Mouse (Mus musculus) spleen, postnatal 10 days (tissue): ENCODE data around the gene Phgdh.

Source experiments
- DNase-seq, 2 experiments: peaks; one replicate each; pipeline ENCODE4 v3.0.0; 2021 to 2022; ENCODE audit warnings: low spot score in 2 of 2

Phgdh gene

GRCm38 (mm10) chr3:98348106-98348505 is 8.3 kb upstream of the Phgdh start:
- peak in 1 of 2 experiments; percentile 30 for DNase-seq

GRCm38 (mm10) chr3:98343235-98343634 is 3.4 kb upstream of the Phgdh start:
- DNase-seq, result no peak

DNA sequence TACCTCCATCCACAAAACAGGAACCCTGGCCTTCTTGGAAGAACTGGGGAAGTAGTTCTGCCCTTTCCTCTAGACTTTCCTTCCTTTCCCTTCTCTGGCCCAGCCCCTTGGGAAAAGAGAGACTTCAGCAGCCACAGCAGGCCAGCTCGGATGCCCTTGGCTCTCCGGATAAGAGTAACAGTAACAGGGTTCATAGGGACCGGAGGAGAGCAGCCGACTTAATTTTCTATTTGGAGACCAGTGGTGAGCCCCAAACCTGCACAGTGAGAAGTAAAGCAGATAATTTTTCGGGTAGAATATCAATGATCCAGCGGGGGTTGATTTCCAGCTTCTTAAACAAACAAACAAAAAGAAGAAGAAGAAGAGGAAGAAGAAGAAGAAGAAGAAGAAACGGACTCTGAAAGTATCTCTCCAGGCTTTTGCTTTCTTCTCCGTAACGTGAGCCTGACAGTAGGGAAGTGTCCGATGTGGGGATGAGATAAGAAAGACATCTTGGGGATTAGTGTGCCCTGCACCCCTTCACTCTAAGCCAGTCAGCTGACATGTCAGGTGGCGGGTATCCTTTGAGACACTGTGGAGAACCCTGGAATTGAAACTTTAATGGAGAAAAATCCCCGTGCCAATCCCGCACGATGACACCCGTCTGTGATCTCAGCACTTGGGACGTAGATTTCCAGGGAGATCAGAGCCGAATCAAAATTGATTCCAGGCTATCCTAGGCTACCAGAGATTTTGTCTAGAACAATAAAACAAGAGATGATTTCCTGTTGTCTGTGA is 1.2 kb upstream of the Phgdh start:
- DNase-seq, result no peak

GRCm38 (mm10) chr3:98339097-98339705 is 589 bp downstream of the Phgdh start:
- peak; percentile 27 to 46 for DNase-seq

GRCm38 (mm10) chr3:98338584-98339041 is 1.2 kb downstream of the Phgdh start:
- peak; percentile 23 to 33 for DNase-seq

- peak in 1 of 2 experiments; percentile 27 for DNase-seq
Observed at GRCm38 (mm10) chr3:98336661-98337654, 2.8 kb downstream of the Phgdh start.

DNA sequence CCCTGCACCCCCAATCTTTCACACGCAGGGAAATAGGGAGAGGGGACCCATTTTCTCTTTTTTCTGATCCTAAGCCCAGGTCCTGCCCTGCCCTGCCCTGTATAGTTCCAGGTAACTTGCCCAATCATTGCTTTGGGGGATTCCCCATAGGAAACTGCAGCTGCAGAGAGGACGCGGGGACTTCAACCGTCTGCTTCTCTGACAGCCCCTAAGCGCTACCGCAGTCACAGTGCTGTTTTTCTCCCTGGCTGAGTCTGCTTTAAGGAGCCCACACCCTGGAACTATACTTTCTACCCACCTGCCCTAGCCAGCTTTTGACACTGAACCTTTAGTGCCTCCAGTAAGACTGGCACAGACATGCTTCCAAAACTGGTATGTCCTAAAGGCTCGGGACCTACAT is 3.9 kb downstream of the Phgdh start:
- DNase-seq, result peak in 1 of 2 experiments; percentile 43

DNA sequence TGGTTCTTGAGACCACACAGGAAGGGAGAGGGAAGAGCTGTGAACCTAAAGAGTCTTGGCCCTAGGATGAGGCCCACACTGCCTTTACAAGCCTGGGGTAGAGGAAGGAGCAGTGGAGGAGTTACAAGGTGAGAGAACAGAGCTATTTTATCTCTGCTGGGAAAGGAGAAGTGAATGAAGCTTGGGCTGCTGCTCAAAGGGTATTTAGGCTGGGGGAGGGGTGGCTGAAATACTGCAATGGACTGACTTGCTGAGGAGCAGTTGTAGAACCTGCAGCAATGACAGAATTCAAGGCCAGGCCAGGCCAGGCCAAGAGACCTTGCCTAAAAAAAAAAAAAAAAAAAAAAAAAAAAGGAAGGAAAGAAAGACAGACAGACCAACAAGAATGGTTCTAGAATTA is 4.5 kb downstream of the Phgdh start:
- DNase-seq, result no peak

GRCm38 (mm10) chr3:98334010-98334409 is 5.8 kb downstream of the Phgdh start:
- no peak for DNase-seq

DNA sequence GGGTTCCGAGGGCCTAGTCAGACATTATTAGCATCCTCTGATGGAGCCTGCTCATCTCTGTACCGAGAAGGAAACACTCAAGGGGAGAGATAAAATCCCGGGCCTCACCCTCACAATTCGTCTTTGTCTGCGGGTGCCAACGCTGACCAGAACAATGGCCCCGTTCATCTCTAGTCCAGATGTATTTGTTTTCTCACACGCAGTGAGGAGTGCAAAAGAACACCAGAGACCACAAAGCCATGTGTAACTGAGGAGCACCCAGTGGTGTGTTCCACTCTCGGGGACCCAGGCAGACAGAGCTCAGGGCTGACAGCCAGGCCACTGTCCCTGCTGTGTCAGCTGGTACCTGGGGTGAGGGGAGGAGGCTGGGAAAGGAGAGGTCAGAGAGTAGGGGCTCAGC is 15.6 kb downstream of the Phgdh start:
- no peak for DNase-seq

- no peak for DNase-seq
Observed at GRCm38 (mm10) chr3:98322209-98322608, 17.6 kb downstream of the Phgdh start.

DNA sequence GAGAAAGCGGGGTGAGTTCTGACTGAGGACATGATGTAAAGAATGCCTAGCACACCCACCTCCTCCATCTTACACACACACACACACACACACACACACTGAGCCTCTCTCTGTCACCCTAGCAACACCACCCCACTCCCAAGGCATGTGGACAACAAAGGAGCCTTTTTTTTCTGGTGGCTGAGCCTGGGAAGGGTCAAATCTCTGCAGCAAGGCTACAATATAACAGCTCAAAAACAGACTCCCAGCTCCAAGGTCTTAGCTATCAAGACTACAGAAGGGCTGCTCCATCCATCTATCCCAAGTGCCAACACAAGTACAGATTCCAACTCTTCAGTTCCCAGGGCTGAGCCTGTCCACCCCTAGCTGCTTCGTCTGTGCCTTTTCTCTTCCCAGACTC is 20.6 kb downstream of the Phgdh start:
- DNase-seq, result no peak

- no peak for DNase-seq
Observed at GRCm38 (mm10) chr3:98317143-98317542, 22.6 kb downstream of the Phgdh start.

GRCm38 (mm10) chr3:98315181-98315580 is 24.6 kb downstream of the Phgdh start:
- no peak for DNase-seq

GRCm38 (mm10) chr3:98313294-98314155 is 26.3 kb downstream of the Phgdh start:
- DNase-seq, result no peak

DNA sequence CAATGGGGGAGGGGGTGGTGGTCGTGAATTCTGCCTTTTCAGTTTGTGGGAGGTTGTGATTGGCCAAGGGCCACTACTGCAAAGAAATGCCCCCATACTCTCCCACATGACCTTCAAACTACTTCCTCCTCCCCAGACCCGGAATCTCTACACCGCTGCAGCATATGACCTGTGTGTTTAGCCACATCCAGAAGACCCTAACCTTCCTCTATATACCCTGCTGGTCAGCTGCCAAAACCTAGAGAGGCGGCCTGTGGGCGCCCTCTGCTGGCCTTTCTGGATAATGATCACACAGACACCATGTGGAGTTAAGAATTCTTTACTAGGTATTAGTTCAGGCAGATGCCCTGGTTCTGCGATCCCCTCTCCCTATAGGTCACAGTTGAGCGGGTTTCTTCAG is 26.9 kb downstream of the Phgdh start:
- peak in 1 of 2 experiments; percentile 61 for DNase-seq

DNA sequence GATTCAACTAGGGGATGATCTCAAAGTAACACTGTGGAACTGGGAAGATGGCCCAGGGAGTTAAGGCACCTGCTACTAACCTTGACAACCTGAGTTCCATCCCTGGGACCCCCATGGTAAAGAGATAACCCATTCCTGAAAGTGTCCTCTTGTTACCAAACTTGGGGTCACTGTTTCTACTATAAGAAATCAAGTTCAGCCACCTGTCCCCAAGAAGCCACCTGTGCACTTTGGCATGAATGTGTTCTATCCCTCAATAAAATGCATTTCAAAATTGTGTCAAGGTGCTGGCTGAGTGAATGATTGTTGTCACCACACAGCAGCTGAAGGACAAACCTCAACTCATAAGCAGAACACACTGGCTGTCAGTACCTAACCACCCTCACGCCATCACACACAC is 29.3 kb downstream of the Phgdh start:
- DNase-seq, result no peak

DNA sequence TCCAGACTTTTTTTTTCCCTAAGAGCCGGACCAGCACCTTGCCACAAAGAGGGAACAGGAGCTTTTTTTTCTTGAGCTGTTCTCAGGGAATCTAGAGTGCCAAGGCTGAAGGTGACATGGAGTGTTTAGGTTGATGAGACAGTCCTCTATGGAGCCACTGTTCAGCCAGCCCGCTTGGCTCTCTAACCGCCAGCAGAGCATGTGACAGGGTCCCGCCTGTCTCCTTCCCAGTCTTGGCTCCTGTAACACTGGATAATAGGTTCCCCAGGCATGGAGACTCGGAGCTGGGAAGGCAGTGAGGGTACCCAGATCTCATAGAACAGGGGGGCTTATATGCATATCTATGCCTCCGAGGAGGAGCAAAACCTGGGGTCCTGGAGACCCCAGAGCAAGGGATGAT is 31.2 kb downstream of the Phgdh start:
- no peak for DNase-seq

DNA sequence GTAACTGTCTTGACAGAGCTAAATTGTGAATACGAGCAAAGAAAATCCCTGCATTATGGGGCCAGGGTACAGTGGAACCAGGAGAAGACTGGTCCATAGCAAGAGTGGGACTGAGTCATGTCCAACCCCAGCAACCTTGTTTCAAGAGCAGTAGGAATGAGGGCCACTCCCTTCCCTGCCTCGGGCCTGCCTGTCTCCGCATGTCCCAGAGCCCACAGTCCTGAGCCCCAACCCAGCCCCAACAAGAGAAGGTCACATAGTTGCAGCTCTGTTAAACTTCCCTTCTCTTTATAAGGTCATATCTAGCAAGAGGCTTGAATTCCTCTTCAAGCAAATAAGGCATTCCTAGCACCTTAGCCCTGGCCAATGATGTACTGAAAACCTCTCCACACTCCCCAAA is 38.0 kb downstream of the Phgdh start:
- no peak for DNase-seq

- DNase-seq, result no peak
Observed at GRCm38 (mm10) chr3:98300266-98300665, 39.5 kb downstream of the Phgdh start.
